8 mouse cellular contexts compared by ENCODE assay signal in genomic region chr12:79191701-79192100, GRCm38 (mm10). TPM values are rescaled to one million over a fixed set of nuclear protein-coding genes. Genes with fewer than 3 reads are reported as not detected.
DNase-seq lines count a peak whose midpoint lies in the region; ATAC-seq and TF ChIP-seq lines count a peak whose summit lies in the region.

No protein-coding gene starts in this region.

- peak overlapping the region; percentile 86 for H3K4me2 ChIP-seq in embryonic facial prominence, embryonic 14.5 days (ENCODE audit: low read depth, low read length)

- H3K36me3 ChIP-seq in C2C12 (ENCODE audit: control insufficient read depth, insufficient read depth), result peaks cover 13% of the 10 kb centered on the region
- peaks cover 19% of the 10 kb centered on the region for H3K36me3 ChIP-seq in embryonic facial prominence, embryonic 14.5 days (ENCODE audit: control insufficient read depth, insufficient read depth, low read length)
- peaks cover 16% of the 10 kb centered on the region for H3K36me3 ChIP-seq in liver, adult 2 months (ENCODE audit: control insufficient read depth, insufficient read depth, low read length)

- H3K4me3 ChIP-seq in C2C12 (ENCODE audit: insufficient read depth, poor library complexity, severe bottlenecking), result peak overlapping the region; percentile 54
- peak overlapping the region; percentile 93 for H3K4me3 ChIP-seq in bone marrow, adult 2 months (replicated peaks; ENCODE audit: control insufficient read depth, low read depth, low read length)
- peak overlapping the region; percentile 68 for H3K4me3 ChIP-seq in embryonic facial prominence, embryonic 14.5 days (ENCODE audit: low read depth, low read length)
- peak overlapping the region; percentile 76 for H3K4me3 ChIP-seq in liver, adult 2 months (ENCODE audit: insufficient read depth, low read depth, low read length)

- H3K79me3 ChIP-seq in C2C12 (ENCODE audit: low read depth), result peaks cover 4% of the 10 kb centered on the region

- peak overlapping the region; percentile 78 for H3K9ac ChIP-seq in embryonic facial prominence, embryonic 14.5 days (ENCODE audit: low read depth, low read length)
- peak overlapping the region; percentile 56 for H3K9ac ChIP-seq in liver, adult 2 months (ENCODE audit: low read depth, low read length)

- no peak overlapping the region for H3K27ac ChIP-seq in bone marrow, adult 2 months (ENCODE audit: control insufficient read depth, insufficient read depth, low read depth, low read length, poor library complexity)
- peak overlapping the region; percentile 45; the same call in 1 of the 2 replicates for H3K27ac ChIP-seq in embryonic facial prominence, embryonic 14.5 days (replicated peaks; ENCODE audit: low read depth, low read length)
- H3K27ac ChIP-seq in liver, adult 2 months (replicated peaks; ENCODE audit: insufficient read depth, low read depth, low read length), result peak overlapping the region; percentile 71

- H3ac ChIP-seq in C2C12 (ENCODE audit: control insufficient read depth, insufficient read length, low read depth), result peak overlapping the region; percentile 83

- peak; percentile 90 for ATAC-seq in embryonic facial prominence, embryonic 14.5 days (ENCODE audit: low read depth)
- peak; percentile 94 for ATAC-seq in monocyte, adult 5-6 weeks (replicated peaks; ENCODE audit: insufficient number of reproducible peaks, low FRiP score, low TSS enrichment, poor library complexity, severe bottlenecking)

- no peaks in the 10 kb centered on the region for H3K9me3 ChIP-seq in embryonic facial prominence, embryonic 14.5 days (ENCODE audit: control insufficient read depth, low read length)

- peak; percentile 93 for DNase-seq in embryonic facial prominence, embryonic 14.5 days (ENCODE audit: low spot score)
- DNase-seq in heart, adult 8-10 months (ENCODE audit: low spot score), result peak; percentile 65
- peak; percentile 56 to 74 for DNase-seq in kidney, adult 8-10 months
- DNase-seq in liver, adult 2 months (ENCODE audit: extremely low read depth, low read depth, low spot score), result peak; percentile 80
- DNase-seq in spleen, postnatal 4 days (ENCODE audit: low spot score in 2 of 2), result peak; percentile 79 to 88

- H3K79me2 ChIP-seq in C2C12 (ENCODE audit: control insufficient read depth, insufficient read depth), result peaks cover 14% of the 10 kb centered on the region
- H3K79me2 ChIP-seq in liver, adult 2 months (ENCODE audit: control insufficient read depth, insufficient read depth, low read length), result peaks cover 5% of the 10 kb centered on the region; the same call in 1 of the 2 replicates

- no peaks in the 10 kb centered on the region for H3K4me1 ChIP-seq in bone marrow, adult 2 months (ENCODE audit: control insufficient read depth, insufficient read depth, low read length)
- peaks cover 8% of the 10 kb centered on the region; the same call in 1 of the 2 replicates for H3K4me1 ChIP-seq in embryonic facial prominence, embryonic 14.5 days (ENCODE audit: control insufficient read depth, insufficient read depth, low read length)
- peaks cover 11% of the 10 kb centered on the region for H3K4me1 ChIP-seq in liver, adult 2 months (ENCODE audit: control insufficient read depth, insufficient read depth, low read length)

- WGBS in bone marrow, adult 2 months, result 5% methylated on average over 14 of the region's 14 CpGs
- 5% methylated on average over 14 of the region's 14 CpGs for WGBS in embryonic facial prominence, embryonic 14.5 days
- WGBS in liver, adult 2 months, result 2% methylated on average over 14 of the region's 14 CpGs

- TF ChIP-seq CTCF in C2C12 (IDR thresholded peaks at IDR 0.05; ENCODE audit: control insufficient read depth, insufficient read depth, insufficient read length), result no peak
- TF ChIP-seq CTCF in bone marrow, adult 2 months (IDR thresholded peaks at IDR 0.05; ENCODE audit: control insufficient read depth, insufficient read depth, low read length), result peak; percentile 48
- peak; percentile 56 for TF ChIP-seq CTCF in liver, adult 2 months (IDR thresholded peaks at IDR 0.05; ENCODE audit: low read depth, low read length)

- TF ChIP-seq POLR2A in bone marrow, adult 2 months (IDR thresholded peaks at IDR 0.05; ENCODE audit: borderline replicate concordance, control insufficient read depth, low read depth, low read length), result no peak
- peak; percentile 31; the same call in 1 of the 2 replicates for TF ChIP-seq POLR2A in liver, adult 2 months (IDR thresholded peaks at IDR 0.05; ENCODE audit: extremely low read depth, insufficient read depth, low read length)

- no peaks in the 10 kb centered on the region for H3K27me3 ChIP-seq in C2C12 (ENCODE audit: control insufficient read depth, insufficient read depth, insufficient read length)
- H3K27me3 ChIP-seq in embryonic facial prominence, embryonic 14.5 days (replicated peaks; ENCODE audit: control insufficient read depth, insufficient read depth, low read length), result no peaks in the 10 kb centered on the region
- no peaks in the 10 kb centered on the region for H3K27me3 ChIP-seq in liver, adult 2 months (ENCODE audit: control insufficient read depth, insufficient read depth, low read length)

TF ChIP-seq in C2C12, 6 proteins besides CTCF, POLR2A, EP300 and RAD21:
- no peak for TF ChIP-seq MYOD1 (IDR thresholded peaks at IDR 0.05; ENCODE audit: control insufficient read depth, insufficient read length, low read depth)
- TF ChIP-seq MYOG (IDR thresholded peaks at IDR 0.05; ENCODE audit: control insufficient read depth, extremely low read depth, insufficient read length), result no peak
- TF ChIP-seq CEBPB (IDR thresholded peaks at IDR 0.05; ENCODE audit: low read depth), result no peak
- no peak for TF ChIP-seq MAX (IDR thresholded peaks at IDR 0.05)
- no peak for TF ChIP-seq FOSL1 (IDR thresholded peaks at IDR 0.05; ENCODE audit: insufficient read depth, low read length, poor library complexity, severe bottlenecking)
- no peak for TF ChIP-seq USF1 (IDR thresholded peaks at IDR 0.05; ENCODE audit: low read depth)

RNA-seq across cellular contexts. Expression of gene Rdh11, which starts 0.4 kb away (rescaled TPM):
- 14.0 TPM for polyA plus RNA-seq in C2C12 (2012; fragmentation: generic; extraction: Trizol)
- polyA plus RNA-seq in bone marrow, adult 2 months (2011; ENCODE audit: insufficient read depth, insufficient read length, low replicate concordance, missing spikeins), result 6.4 and 9.3 TPM in 2 replicates
- polyA plus RNA-seq in embryonic facial prominence, embryonic 14.5 days (2014; fragmentation: Nextera tagmentation; extraction: Ambion mirVana), result 25.7 and 27.9 TPM in 2 replicates
- 1 to 10 TPM; 1.6 to 2.6 (median 2.2) TPM for total RNA-seq in heart, adult 8-10 months (2022)
- total RNA-seq in liver, adult 2 months (2014; rRNA removed), result 53.1 and 60.5 TPM in 2 replicates
- 37.9 and 46.4 TPM in 2 replicates for polyA plus RNA-seq in liver, adult 2 months (2012; rRNA removed)
- total RNA-seq in monocyte, adult 5-6 weeks (2017), result 12.8 to 17.7 TPM (median 13.6 TPM) in 3 replicates

RNA-seq across cellular contexts. Expression of gene Rdh12, which starts 17.0 kb away (rescaled TPM):
- polyA plus RNA-seq in C2C12 (2012; fragmentation: generic; extraction: Trizol), result 0.23 TPM
- polyA plus RNA-seq in bone marrow, adult 2 months (2011; ENCODE audit: insufficient read depth, insufficient read length, low replicate concordance, missing spikeins), result 10.4 and 28.6 TPM in 2 replicates
- polyA plus RNA-seq in embryonic facial prominence, embryonic 14.5 days (2014; fragmentation: Nextera tagmentation; extraction: Ambion mirVana), result 6.8 and 6.9 TPM in 2 replicates
- under 1 TPM in 1 of 4 experiments, not detected in 3; 0.37 TPM for total RNA-seq in heart, adult 8-10 months (2022)
- total RNA-seq in liver, adult 2 months (2014; rRNA removed), result not detected in 2 replicates
- polyA plus RNA-seq in liver, adult 2 months (2012; rRNA removed), result not detected in 2 replicates
- total RNA-seq in monocyte, adult 5-6 weeks (2017), result 5.2 to 7.9 TPM (median 5.2 TPM) in 3 replicates

RNA-seq across cellular contexts. Expression of gene Vti1b, which starts 19.2 kb away (rescaled TPM):
- 66.4 TPM for polyA plus RNA-seq in C2C12 (2012; fragmentation: generic; extraction: Trizol)
- polyA plus RNA-seq in bone marrow, adult 2 months (2011; ENCODE audit: insufficient read depth, insufficient read length, low replicate concordance, missing spikeins), result 35.5 and 74.5 TPM in 2 replicates
- polyA plus RNA-seq in embryonic facial prominence, embryonic 14.5 days (2014; fragmentation: Nextera tagmentation; extraction: Ambion mirVana), result 86.7 and 91.5 TPM in 2 replicates
- 100 to 1,000 TPM; 106 to 116 (median 110) TPM for total RNA-seq in heart, adult 8-10 months (2022)
- 57.1 and 70.7 TPM in 2 replicates for total RNA-seq in liver, adult 2 months (2014; rRNA removed)
- 29.9 and 34.6 TPM in 2 replicates for polyA plus RNA-seq in liver, adult 2 months (2012; rRNA removed)
- total RNA-seq in monocyte, adult 5-6 weeks (2017), result 199 to 253 TPM (median 246 TPM) in 3 replicates
